Mouse (Mus musculus): ENCODE measurements around the gene Ubash3a. TPM values are rescaled to one million over a fixed set of nuclear protein-coding genes. Genes with fewer than 3 reads are reported as not detected.

Ubash3a gene
- polyA plus RNA-seq, 1 experiment from 2014 or later = 0.03 TPM

DNA sequence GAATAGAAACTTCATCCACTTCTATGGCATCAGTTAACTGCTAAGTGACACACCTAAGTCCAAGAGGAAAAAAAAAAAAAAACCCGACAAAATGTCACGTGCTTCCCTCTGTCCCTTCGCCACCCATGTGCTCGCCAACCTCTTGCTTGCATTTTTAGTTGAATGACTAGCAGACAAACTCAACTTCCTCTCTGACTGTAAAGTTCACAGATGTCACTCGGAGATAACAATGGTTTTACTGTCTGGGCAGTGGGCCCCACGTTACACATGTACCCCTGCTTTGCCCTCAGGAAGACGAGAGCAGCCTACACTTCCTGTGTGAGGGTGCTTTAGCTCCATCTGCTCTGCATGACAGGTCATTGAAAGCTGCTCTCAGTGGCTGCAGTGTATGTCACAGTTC, 16.2 kb downstream of the Ubash3a start:
- Histone ChIP-seq H3K4me3 (no peak overlapping the region), H3K36me3 (no peaks in the 10 kb centered on the region), H3K4me1 (no peaks in the 10 kb centered on the region), H3K9me3 (no peaks in the 10 kb centered on the region), H3K27me3 (no peaks in the 10 kb centered on the region), H3K9ac (replicated peaks) (no peak overlapping the region), H3K27ac (replicated peaks) (no peak overlapping the region), H3K4me2 (replicated peaks) (no peak overlapping the region)
- no peak for ATAC-seq (replicated peaks)
- WGBS = 72% methylated on average over 7 of the region's 7 CpGs

DNA sequence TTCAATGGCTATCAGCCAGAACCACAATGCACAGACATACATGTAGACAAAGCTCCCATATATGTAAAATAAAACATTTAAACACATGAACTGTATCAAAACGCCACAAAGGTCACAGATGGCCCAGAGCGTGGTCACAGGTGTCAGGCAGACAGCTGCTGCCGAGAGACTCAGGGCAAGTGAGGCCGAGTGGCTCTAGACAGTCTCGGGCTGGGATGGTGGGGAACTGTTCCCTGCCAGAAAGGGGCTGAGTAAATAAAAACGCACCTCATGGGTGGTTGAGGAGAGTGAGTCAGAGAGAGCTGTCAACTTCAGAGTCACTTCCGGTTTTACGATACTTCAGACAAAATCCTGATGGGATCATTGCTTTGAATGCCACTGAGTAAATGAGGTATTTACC, 16.9 kb downstream of the Ubash3a start:
- Histone ChIP-seq H3K27me3 (no peaks in the 10 kb centered on the region), H3K4me3 (no peak overlapping the region), H3K4me2 (replicated peaks) (no peak overlapping the region), H3K4me1 (no peaks in the 10 kb centered on the region), H3K36me3 (no peaks in the 10 kb centered on the region), H3K9ac (replicated peaks) (no peak overlapping the region), H3K9me3 (no peaks in the 10 kb centered on the region), H3K27ac (replicated peaks) (no peak overlapping the region)
- no peak for ATAC-seq (replicated peaks)
- 92% methylated on average over 8 of the region's 8 CpGs for WGBS

DNA sequence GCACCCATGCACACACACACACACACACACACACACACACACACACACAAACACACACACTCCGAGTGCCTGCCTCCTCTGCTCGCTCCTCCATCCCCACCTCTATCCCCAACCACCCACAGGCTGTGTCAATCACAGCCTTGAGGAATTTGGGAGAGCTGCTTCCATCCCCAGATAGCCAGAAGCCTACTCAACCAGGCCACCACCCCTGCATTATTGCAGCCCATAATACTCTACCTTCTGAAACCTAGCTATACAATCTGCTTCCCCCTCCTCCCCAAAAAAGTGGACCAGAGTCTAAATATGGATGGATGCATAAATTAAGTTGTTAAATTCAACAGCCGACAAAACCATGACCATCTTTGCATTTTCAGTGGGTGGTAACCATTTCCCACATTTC, 18.7 kb downstream of the Ubash3a start:
- Histone ChIP-seq H3K36me3 (no peaks in the 10 kb centered on the region), H3K9me3 (no peaks in the 10 kb centered on the region), H3K4me2 (replicated peaks) (no peak overlapping the region), H3K27me3 (no peaks in the 10 kb centered on the region), H3K9ac (replicated peaks) (no peak overlapping the region), H3K4me3 (no peak overlapping the region), H3K27ac (replicated peaks) (no peak overlapping the region), H3K4me1 (no peaks in the 10 kb centered on the region)
- 89% methylated on average over 3 of the region's 3 CpGs for WGBS
- ATAC-seq (replicated peaks) = no peak

DNA sequence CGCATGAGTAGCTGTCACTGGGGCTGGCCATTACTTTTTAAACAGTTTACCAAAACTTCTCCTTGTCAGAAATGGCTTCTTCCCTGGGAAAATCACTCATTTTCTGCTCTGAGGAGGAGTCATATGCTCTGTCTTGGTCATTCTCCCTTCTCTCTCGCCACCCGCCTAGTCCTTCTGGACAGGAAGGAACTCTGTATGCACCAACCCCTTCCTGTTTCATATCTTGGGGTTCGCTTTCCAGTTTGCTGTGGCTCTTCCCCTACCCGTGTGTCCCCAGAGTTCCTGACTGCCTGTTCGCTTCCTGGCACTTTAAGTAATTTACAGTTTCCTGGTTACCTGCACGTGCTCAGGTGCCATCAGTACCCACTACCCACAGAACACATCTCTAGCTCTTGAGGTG, 19.3 kb downstream of the Ubash3a start:
- WGBS = 91% methylated on average over 7 of the region's 7 CpGs

DNA sequence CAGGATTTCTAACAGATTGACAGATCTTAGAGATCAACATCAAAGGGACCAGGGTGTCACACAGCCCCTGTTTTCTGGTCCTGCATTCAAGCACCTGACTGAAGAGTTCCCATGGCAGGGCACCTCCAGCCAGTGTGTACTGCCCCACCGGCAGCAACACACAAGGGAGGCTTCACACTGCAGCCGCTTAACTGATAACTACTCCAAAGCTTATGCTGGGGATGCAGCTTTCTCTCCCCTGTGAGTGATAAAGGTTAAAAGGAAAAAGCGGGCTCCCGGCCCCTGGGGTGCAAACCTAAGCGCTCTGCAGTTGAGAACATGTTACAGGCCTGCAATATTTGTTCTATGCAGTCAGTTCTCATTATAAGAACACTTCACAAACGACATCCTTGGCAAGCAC, 24.1 kb downstream of the Ubash3a start:
- no peaks in the 10 kb centered on the region for H3K9me3 ChIP-seq
- ATAC-seq (replicated peaks) = no peak
- H3K9ac ChIP-seq (replicated peaks) = no peak overlapping the region
- no peaks in the 10 kb centered on the region for H3K27me3 ChIP-seq
- H3K4me2 ChIP-seq (replicated peaks) = no peak overlapping the region
- no peaks in the 10 kb centered on the region for H3K4me1 ChIP-seq
- no peak overlapping the region for H3K4me3 ChIP-seq
- 51% methylated on average over 6 of the region's 6 CpGs for WGBS
- no peaks in the 10 kb centered on the region for H3K36me3 ChIP-seq
- no peak overlapping the region for H3K27ac ChIP-seq (replicated peaks)

More for the DNA sequence above, 19.3 kb downstream of the Ubash3a start:
- Histone ChIP-seq H3K4me2 (replicated peaks) (no peak overlapping the region), H3K4me1 (no peaks in the 10 kb centered on the region), H3K27ac (replicated peaks) (no peak overlapping the region), H3K4me3 (no peak overlapping the region), H3K27me3 (no peaks in the 10 kb centered on the region), H3K9ac (replicated peaks) (no peak overlapping the region), H3K36me3 (no peaks in the 10 kb centered on the region), H3K9me3 (no peaks in the 10 kb centered on the region)
- no peak for ATAC-seq (replicated peaks)

DNA sequence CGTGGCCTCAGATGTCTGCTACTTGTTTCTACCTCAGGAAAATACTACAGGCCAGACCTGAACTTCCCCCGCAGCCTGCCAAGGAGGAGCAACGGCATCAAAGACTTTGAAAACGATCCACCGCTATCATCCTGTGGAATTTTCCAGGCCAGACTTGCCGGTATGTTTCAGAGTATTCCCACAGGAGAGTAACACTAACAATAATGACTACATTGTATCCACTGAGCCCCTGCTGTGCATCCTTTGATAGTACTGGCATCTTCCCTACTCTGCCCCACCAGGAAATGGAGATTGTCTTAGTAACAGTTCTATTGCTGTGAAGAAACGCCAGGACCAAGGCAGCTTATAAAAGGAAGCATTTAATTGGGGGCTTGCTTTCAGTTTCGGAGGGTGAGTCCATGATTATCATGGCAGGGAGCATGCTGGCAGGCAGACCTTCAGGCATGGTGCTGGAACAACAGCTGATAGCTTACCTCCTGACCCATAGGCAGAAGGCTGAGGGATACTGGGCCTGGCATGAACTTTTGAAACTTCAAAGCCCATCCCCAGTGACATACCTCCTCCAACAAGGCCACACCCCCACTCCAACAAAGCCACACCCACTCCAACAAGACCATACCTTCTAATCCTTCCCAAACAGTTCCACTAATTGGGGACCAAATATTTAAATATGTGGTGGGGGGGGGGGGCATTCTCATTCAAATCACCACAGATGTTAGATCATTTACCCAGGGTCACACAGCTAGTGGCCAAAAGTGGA, 24.8 kb downstream of the Ubash3a start:
- Histone ChIP-seq H3K9me3 (no peaks in the 10 kb centered on the region), H3K27me3 (no peaks in the 10 kb centered on the region), H3K9ac (replicated peaks) (no peak overlapping the region), H3K27ac (replicated peaks) (no peak overlapping the region), H3K4me1 (no peaks in the 10 kb centered on the region), H3K4me2 (replicated peaks) (no peak overlapping the region), H3K36me3 (no peaks in the 10 kb centered on the region), H3K4me3 (no peak overlapping the region)
- ATAC-seq (replicated peaks) = no peak
- WGBS = 32% methylated on average over 8 of the region's 8 CpGs

DNA sequence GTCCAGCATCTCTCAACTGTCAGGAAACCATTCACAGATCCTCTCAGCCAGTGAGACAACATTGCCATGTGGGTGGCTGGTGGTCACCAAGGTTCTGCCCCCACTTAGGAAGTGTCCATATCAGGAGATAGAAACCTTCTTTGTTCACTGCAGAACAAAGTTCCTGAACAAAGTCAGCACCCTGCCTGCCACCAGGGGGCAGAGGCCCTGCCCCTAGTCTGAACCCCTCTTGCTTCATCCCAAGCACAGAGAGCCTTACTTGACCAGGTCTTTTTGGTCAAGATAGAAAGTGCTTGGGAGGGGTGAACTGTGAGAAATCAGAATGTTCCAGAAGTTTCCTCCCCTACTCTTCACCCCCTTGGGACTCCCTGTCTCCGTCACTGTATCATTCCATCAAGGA, 28.2 kb downstream of the Ubash3a start:
- no peak overlapping the region for H3K27ac ChIP-seq (replicated peaks)
- H3K4me1 ChIP-seq = no peaks in the 10 kb centered on the region
- no peak overlapping the region for H3K9ac ChIP-seq (replicated peaks)
- no peaks in the 10 kb centered on the region for H3K36me3 ChIP-seq
- no peaks in the 10 kb centered on the region for H3K27me3 ChIP-seq
- no peaks in the 10 kb centered on the region for H3K9me3 ChIP-seq
- H3K4me2 ChIP-seq (replicated peaks) = no peak overlapping the region
- 95% methylated on average over 1 of the region's 1 CpGs for WGBS
- H3K4me3 ChIP-seq = no peak overlapping the region
- no peak for ATAC-seq (replicated peaks)

DNA sequence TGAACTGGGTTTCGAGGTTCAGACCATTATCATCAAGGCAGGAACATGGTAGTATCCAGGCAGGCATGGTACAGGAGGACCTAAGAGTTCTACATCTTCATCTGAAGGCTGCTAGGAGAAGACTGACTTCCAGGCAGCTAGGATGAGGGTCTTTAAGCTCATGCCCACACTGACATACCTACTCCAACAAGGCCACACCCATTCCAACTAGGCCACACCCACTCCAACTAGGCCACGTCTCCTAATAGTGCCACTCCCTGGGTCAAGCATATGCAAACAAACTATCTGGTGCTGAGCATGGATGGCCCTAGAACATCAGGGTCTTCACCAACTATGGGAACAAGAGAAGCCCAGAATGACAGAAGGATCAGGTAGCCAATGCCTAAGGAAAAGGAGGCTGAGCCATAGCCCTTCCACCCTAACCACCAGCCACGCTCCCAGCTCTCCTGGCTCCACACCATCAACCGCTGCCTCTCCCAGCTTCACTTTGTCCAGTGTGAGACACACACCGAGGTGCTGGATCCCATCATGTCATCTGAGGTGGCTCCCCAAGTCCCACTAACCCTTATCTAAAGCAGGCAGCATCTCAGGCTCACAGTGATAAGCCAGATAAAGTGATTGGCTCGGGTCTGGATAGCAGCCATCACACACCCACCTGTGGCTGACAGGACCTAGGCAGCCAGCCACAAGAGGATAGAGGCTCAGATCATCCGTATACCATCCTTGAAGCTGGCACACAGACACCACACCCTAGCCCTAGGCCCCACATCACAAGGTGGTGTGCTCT, 30.8 kb downstream of the Ubash3a start:
- H3K9ac ChIP-seq (replicated peaks) = no peak overlapping the region
- no peaks in the 10 kb centered on the region for H3K27me3 ChIP-seq
- no peak for ATAC-seq (replicated peaks)
- no peak overlapping the region for H3K27ac ChIP-seq (replicated peaks)
- H3K4me1 ChIP-seq = no peaks in the 10 kb centered on the region
- no peaks in the 10 kb centered on the region for H3K36me3 ChIP-seq
- H3K4me3 ChIP-seq = no peak overlapping the region
- WGBS = 87% methylated on average over 7 of the region's 7 CpGs
- no peaks in the 10 kb centered on the region for H3K9me3 ChIP-seq
- no peak overlapping the region for H3K4me2 ChIP-seq (replicated peaks)

DNA sequence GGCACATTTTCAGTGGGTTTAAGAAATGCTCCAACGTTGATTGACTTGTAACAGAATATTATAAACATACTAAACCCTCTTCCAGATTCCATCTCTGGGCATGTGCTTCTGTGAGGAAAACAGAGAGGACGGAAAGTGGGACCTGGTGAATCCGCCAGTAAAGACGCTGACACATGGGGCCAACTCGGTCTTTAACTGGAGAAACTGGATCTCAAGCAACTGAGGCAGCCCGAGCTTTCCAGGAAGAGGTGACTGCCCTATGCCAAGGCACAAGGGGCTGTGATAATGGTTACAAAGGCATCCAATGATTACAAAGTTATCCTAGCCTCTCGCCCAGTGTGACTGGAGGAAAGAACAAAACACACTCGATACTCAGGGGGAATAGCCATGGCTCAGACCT, 33.5 kb downstream of the Ubash3a start:
- no peak overlapping the region for H3K9ac ChIP-seq (replicated peaks)

DNA sequence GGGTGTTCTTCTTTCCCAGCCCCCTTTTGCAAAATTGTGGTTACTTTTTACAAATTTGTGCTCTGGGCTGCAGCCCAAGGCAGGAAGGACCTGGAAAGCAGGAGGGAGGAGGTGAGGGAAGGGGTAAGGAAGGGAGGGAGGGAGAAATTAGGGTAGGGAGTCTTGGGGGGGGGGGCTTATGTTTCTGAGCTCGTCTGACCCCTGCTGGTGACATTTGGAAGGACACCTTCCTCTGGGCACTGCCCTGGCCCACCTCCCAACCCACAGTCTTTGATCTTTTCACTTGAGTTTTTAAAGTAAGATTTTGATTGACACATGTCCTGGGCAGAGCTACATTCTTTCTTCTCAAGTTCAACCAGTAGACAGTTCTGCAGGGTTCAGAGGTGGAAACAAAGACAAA, 35.1 kb downstream of the Ubash3a start:
- Histone ChIP-seq H3K4me1 (no peaks in the 10 kb centered on the region), H3K9ac (replicated peaks) (no peak overlapping the region), H3K27me3 (no peaks in the 10 kb centered on the region), H3K9me3 (no peaks in the 10 kb centered on the region), H3K4me3 (no peak overlapping the region), H3K4me2 (replicated peaks) (no peak overlapping the region), H3K27ac (replicated peaks) (no peak overlapping the region), H3K36me3 (no peaks in the 10 kb centered on the region)
- ATAC-seq (replicated peaks) = no peak
- 0% methylated on average over 1 of the region's 1 CpGs for WGBS

More for the DNA sequence above, 33.5 kb downstream of the Ubash3a start:
- Histone ChIP-seq H3K4me1 (no peaks in the 10 kb centered on the region), H3K4me2 (replicated peaks) (no peak overlapping the region), H3K27ac (replicated peaks) (no peak overlapping the region), H3K36me3 (no peaks in the 10 kb centered on the region), H3K9me3 (no peaks in the 10 kb centered on the region), H3K4me3 (no peak overlapping the region), H3K27me3 (no peaks in the 10 kb centered on the region)
- 85% methylated on average over 8 of the region's 8 CpGs for WGBS
- ATAC-seq (replicated peaks) = no peak

DNA sequence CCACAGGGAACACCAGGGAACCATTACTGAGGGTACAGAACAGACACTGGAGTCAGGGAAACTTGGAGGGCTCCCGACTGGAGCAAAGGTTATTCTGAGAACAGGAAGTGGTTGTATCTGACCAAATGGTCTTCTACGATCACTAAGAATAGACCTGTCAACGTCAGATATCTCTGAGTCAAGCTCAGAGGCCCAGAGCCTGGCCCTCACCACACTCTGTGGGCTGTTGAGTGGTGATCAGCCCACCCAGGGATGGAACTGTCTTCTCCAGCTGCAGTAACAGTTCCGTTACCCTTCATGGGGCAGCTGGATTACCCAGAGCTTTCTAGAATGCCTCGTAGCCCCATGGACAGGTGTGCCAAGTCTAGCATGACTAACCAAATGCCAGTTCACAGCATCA, 37.6 kb downstream of the Ubash3a start:
- no peaks in the 10 kb centered on the region for H3K4me1 ChIP-seq
- H3K27ac ChIP-seq (replicated peaks) = no peak overlapping the region
- no peak overlapping the region for H3K9ac ChIP-seq (replicated peaks)
- no peaks in the 10 kb centered on the region for H3K9me3 ChIP-seq
- no peaks in the 10 kb centered on the region for H3K27me3 ChIP-seq
- no peak for ATAC-seq (replicated peaks)
- no peak overlapping the region for H3K4me3 ChIP-seq
- WGBS = 88% methylated on average over 5 of the region's 5 CpGs
- H3K4me2 ChIP-seq (replicated peaks) = no peak overlapping the region
- no peaks in the 10 kb centered on the region for H3K36me3 ChIP-seq

DNA sequence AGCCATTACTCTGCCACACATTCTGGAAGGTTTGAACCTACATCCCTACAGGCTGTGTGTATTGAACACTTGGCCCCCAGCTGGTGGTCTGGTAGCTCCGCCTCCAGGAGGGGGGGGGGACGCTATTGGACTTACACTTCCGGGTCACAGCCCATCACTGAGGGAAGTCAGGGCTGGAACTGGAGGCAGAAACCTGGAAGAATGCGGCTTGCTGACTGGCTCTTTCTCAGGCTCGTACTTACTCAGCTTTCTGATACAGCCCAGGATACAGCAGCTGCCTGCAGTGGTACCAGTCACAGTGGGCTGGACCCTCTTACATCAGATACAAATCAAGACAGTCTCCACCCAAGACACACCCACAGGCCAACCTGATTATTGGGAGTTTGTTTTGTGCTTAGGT, 39.5 kb downstream of the Ubash3a start:
- H3K27me3 ChIP-seq = no peaks in the 10 kb centered on the region
- H3K4me3 ChIP-seq = no peak overlapping the region
- H3K4me1 ChIP-seq = no peaks in the 10 kb centered on the region
- H3K9ac ChIP-seq (replicated peaks) = no peak overlapping the region
- H3K27ac ChIP-seq (replicated peaks) = no peak overlapping the region
- ATAC-seq (replicated peaks) = no peak
- H3K4me2 ChIP-seq (replicated peaks) = no peak overlapping the region
- no peaks in the 10 kb centered on the region for H3K36me3 ChIP-seq
- 46% methylated on average over 5 of the region's 5 CpGs for WGBS
- H3K9me3 ChIP-seq = no peaks in the 10 kb centered on the region

Data from forebrain, embryonic 15.5 days (tissue).